Mouse (Mus musculus) ovary, adult 18-20 months (tissue): ENCODE measurements at regions not wholly inside any gene's neighbourhood (a gene's known extent, or its start where the extent isn't known, plus 50 kb on each side); places are given as distances from the start of the nearest gene placed in this dataset.

Experiments used
- DNase-seq: peaks from one replicate; pipeline ENCODE4 v3.0.0; 2022; ENCODE audit warnings: low spot score, mixed read lengths

DNA sequence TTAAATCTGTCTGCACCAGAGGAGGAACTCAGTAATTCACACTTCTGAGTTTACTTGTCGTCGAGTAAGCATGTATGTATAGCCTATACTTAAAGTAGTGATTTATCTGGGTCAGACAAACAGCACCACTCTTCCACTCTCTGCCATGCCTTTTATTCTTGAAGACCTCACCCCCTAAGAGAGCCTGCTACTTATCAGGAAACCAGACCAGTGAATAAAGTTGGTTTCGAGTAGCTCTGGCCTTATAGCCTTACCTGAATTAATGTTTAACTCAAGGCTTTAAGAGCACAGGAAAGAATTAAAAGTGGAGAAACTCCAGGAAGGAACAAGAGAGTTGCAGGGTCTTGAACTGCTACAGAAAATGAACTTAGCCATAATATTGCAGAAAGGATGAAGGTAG is 398.1 kb downstream of the Lmo4 start:
- DNase-seq: no peak

DNA sequence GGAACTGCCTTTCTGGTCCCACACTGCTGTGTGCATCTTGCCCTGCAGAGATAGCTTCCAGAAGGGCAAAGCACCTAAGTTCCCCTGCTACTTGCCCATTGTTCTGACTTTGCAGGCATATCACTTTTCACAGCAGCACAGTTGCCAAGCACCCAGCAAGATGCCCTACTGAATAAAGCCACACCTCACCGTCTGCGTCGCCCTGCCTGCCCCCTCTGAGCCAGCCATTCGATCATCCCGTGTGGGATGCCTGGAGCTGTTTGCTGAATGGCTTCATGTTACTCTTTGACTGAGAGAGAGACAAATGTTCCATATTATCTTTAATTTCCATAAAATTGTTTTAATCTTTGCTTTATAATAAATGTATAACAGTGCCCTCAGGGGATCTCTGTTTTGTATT is 407.2 kb downstream of the Lmo4 start:
- no peak for DNase-seq

DNA sequence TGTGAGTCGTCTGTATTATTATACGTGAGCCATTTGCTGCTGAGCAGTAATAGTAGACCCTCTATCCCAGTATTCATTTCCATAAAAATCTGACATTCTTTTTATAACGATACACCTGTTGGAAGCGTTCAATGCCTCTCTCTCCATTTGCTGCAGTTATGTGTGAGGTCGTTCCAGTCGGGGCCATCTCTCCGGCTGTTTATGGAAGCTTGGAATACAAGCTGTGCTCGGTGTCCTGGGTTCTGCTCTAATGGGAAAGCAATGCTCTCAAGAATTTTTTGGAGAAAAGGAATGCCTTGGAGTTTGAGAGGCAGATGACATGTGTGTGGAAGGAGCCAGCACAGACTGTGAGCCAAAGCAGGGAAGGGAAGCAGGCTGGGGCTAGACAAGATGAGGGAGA is 414.1 kb downstream of the Lmo4 start:
- DNase-seq: no peak

DNA sequence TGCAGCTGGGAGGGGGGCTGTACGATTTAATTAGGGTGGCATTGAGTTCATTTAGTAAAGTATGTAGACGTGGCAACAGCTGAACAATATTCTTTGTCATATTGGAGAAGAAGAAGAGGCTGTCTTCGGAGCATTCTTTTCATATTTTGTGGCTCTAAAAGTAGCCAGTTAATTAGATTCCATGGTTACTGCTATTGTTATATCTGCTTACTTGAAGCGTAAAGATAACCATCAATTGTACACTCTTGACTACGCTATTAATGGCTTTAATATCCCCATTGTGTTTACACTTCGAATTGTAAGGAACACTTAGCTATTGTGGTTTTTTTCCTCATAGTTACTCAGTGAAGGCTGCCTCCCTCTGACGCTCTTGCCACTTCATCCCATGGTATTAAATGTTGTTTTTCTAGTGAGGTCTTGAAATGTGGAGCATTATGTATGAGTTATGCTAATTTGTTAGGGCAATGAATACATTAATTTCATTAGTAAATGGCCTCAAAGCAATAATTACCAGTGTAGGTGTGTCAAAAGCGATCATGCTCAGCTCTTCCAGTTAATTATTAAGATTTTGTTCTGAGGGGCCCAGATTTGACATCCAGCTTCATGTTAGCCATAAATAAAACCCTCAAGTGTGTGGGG is 415.0 kb downstream of the Lmo4 start:
- DNase-seq: no peak

DNA sequence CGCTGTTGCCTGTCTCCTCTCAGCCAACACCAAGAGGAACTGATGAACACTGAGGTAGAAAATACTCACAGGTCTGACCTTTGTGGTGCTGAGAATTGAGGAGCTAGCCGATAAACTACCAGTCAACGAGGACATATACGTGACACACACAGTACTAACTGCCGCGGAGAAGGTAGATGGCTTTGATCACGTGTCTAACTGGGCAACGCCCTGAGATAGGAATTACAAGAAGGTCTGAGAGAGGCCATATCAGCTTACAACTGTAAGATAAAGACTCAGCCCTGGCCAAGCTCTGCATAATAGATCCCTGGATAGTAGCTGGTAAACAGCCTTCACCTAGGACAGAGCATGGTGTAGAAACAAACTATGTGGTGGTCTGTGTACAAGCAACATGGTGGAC is 418.1 kb downstream of the Lmo4 start:
- no peak for DNase-seq

DNA sequence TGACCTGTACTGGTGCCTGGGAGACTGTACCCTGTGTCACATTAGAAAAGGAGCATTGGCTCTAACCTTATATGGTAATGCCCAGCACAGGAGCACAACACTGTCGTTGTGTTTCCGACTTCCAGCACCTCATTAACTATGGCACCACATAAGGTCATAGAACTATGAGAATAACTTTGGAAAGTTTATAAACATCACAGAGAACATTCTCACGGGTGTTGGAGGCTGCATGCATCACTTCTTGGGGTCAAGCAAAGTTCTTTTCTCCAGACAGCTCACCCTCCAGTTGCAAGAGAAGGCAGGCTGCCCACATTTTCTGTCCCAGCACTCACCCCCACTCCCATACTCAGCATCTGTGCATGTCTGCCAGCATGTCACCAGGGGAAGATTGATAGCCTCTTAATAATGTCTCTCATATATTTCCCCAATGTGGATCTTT is 420.6 kb downstream of the Lmo4 start:
- no peak for DNase-seq

DNA sequence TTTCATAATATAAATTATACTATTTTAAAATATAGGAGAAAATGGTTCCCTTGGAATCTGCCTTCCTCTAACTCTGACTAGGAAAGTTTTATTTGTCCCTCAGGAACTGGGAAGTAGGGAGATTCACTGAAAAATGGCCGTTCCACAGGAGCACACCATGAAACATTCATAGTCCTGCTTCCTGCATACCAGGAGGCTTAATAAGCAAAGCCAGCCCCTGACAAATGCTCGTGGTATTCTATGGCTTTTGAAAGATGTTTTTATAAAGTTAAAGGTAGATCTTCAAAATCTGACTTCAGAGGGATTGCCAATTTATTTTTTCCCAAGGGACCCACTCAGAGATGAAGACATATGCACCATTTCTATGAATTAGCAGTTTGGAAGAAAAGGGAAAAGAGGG is 426.9 kb downstream of the Lmo4 start:
- DNase-seq: no peak

DNA sequence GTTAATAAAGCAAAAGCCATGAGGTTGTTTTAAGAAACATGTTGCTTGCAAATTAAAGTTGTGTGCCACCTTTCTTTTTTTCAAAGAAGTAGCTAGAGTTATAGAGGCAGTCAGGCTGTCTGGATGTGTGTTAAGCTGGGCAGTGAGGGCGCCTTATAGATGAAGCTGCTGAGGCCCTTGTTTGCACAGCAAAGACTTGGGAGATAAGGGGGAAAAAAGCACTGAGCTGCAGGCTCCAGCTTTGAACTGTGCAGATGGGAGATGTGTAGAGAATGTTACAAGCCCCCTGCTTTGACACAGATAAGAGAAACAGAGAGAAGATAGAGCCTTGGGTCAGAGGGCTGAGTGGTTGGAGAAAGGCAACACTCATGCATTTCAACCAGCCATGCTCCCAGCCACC is 445.7 kb downstream of the Lmo4 start:
- no peak for DNase-seq

DNA sequence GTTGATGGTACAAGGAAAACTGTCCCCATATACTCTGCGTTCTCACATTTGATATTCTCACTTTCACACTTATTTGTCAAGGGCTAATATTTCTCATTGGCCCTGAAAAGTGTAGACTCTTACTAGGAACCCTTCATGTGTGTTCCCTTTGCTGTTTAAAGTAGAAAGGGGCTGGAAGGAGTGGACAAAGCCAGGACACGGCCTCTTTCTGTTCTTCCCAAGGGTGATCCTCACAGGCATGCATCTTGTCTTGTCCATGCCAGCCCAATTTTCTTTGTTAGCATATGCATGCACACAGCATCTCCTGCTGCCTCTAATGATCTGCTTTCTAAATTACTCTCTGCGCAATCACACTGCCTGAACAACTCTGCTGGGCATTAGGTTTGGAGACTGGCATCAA is 451.8 kb downstream of the Lmo4 start:
- DNase-seq: no peak

DNA sequence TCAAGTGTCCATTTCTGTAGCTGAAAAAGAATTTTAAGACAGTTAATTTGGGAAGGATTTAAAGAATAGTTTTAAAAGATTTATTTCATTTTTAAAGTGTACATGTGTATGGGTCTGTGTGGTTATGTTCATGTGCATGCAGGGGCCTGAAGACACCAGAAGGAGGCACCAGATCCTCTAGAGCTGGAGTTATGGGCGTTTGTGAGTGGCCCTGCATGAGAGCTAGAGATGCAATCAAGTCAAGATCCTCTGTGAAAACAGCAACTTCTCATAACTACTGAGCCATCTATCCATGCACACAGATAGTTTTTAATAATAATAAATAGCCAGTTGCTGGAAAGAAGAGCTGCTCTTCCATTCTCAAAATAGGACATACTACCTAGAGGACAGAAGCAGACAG is 452.4 kb downstream of the Lmo4 start:
- DNase-seq: no peak

DNA sequence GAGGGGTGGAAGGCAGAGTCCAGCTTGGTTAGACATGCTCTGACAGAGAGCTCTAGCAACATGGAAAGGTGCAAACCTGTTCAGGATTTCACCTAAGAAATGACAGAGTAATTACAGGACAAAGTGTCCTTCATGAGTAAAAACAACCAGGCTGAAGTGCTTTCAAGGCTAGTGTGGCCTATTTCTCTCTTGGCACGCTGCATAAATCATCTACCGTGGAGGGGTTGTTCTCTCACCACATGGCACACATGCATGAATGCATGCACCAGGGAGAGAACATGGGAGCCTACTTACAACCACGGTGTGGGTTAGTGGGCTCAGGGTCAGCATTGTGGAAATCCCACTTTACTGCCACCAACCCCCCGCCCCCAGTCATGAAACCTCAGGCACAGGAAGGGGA is 454.9 kb downstream of the Lmo4 start:
- no peak for DNase-seq

DNA sequence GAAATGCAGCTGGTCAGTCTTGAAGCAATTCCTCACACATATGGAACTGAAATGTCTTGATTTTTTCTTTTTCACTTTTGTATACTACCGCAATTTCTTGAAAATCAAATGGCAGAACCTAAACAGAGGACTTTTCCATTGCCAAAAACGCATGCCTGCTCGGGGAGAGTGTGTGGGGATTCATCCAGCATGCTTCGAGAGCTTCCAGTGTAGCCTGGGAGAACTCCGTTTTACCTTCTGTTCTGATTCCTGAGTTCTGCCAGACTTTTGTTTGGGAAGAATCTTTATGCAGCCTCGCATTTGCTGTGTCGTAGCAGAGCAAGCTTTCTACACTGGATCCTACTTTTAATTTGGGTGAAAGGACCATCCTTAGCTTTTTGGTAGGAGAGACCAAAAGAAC is 461.4 kb downstream of the Lmo4 start:
- DNase-seq: no peak

DNA sequence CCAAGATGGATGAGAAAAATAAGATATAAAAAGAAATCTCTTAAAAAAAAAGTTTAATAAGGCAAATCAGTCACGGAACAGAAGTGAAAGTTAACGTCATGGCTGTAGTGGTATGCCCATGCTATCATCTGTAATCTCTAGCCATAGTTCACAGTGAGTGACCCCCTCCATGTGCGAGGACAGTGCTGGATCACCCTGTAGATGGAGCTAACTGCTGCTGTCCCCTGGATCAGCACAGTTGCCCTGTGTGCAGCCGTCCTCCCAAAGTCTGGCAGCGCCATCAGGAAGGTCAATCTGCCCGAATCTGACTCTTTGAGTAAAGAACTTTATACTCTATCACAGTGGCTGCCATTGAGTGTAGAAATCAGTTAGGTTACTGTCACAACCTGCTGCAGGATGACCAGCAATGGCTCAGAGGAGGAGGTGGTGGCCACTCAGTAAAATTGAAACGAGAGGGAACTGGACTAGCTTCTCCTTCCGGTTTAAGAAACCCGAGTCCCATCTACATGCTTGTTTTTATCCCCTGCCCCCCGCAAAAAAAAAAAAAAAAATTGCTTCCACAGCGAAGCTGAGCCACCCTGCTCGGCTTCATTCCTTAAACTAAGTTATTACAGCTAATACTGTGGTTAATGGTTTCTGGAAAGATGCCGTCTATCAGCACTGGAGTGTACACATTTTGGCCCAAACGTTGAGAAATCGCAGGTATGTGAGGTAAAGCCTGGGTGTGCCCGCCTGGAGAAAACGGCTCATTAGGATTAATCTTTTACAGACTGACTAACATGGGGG is 462.0 kb downstream of the Lmo4 start:
- no peak for DNase-seq

DNA sequence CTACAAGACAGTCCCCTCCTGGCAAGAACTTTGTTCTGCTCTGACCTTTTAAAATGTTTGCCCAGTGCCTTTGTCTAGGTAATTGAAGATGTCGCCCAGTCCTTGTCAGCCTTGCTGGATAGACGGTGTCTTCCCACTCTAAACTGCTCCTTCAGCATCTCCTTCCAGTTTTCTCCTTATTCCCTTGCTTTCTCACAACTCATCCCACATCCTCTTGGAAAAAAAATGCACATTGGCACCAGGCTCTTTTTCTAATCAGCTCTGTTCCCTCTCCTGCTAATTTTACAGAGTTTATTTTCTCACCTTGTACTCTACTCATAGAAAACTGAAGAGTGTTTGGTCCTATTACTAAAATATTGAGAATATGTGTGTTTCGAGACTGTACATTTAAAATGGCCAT is 466.3 kb downstream of the Lmo4 start:
- DNase-seq: no peak

DNA sequence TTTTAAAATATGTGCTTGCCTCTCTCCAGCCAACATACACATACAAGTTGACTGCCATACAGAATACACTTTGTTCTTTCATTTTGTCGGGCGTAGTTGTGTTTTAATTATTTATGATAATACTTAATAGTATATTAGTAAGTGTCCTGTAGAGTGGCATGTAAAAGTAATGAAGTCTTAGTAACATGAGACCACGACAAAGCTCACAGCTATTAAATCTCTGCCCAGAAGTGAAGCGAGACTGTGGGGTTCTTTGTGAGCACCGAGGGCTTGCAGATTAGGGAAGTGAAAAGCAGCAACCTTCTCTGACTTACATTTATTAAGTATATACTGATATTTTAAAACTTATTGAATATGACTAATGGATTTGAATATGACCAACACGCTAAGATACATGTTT is 467.2 kb downstream of the Lmo4 start:
- DNase-seq: no peak

DNA sequence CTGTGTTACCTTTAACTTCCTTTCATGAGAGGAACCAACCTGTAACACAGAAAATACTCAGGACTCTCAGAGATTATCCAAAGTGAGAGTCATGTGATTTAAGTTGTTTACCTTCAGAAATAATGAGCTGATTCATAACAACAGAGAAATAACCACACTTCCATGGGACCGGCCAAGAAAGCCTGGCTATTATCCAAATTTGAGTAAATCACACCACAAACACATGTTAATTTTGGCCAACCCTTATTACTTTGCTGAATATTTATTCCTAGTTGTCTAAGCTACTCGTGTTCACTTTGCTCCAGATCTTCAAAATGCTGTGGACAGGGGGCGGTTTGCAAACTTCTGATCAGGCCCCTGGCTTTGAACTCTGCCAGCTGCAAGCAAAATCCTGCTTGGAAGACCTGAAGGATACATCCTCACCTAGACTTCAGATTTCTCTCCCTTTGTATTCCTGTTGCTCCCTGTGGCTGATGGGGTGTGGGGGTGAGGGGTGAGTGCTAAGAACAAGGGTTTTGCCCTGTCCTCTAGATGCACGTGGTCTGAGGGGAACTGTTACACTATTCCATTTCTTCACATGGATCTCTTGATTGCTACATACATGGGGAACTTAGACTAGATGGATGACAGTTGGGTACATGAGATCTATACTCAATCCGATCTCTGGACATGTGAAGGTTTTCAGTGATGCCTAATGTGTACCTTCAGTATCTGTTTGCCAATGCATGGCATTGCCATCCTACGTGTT is 468.2 kb downstream of the Lmo4 start:
- DNase-seq: no peak

DNA sequence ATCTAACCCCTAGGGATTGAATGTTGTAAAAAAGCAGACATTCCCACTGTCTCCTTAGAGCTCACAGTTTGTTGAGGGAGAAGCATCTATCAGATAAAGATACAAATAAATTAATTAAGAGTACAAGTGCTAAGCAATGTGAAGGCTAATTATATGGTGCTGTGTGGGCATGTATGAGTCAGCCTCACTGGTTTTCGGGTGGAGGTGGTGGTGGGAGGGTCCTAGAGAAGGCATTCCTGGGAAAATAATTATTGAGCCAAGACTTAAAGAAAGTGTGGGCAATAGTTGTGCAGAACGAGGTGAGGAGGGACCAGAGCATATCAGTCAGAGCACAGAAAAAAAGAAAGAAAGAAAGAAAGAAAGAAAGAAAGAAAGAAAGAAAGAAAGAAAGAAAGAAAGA is 470.2 kb downstream of the Lmo4 start:
- DNase-seq: no peak

DNA sequence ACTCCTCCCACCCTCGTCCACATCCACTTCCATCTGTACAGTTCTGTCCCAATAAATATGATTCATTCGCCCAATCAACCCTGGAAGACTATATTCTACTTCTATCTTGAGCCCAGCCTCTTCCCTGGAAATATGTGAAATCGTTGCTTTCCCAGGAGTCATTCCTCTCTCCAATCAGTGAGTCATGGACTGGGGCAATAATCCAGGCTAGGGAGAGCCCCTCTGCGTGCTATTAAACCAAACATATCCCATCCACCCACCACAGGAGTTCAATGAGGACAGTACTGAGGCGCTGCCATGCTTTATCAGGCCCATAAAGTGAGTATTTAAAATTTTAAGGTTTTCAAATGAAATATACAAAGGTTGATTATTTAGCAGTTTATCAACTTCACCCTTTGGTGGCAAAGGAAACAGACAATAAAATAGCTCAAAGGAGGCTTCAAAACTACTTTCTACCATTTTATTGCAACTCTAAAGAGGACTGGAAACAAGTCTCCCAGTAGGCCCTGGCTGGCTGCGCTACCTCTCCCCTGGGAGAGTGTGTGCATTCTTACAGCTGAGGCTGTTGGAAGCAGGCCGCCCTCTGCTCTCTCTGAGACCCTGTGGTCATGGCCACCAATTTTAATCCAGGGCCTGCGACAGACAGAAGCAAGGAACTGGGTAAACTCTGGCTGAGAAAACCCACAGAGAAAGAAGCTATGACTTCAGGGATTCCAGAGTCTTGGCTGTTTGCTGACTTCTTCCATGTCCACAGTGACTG is 471.9 kb downstream of the Lmo4 start:
- no peak for DNase-seq

DNA sequence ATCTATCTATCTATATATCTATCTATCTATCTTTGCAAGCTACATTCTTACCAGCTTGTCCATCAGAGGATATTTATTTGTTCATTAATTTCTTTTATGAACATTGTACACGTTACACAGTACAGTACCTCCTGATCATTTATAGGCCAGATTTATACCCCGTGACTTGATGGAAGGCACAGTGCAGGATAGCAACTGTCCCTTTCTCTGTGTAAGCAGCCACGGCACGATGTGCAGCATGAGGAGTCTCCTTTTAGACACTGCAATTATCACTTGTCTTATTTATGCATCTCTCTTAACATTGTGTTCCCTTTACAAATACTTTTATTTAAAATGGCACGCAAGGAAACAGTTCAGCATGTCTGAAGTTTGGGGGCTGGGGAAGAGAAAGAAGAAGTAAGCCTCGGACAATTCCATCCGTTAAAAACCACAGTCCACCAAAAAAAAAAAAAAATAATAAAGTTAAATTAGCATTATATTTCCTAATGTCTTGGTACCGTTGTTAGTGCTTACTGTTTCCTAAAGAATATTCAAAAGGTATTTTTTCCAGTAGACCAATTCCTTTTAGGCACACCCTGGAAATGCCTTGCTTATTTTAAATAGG is 475.4 kb downstream of the Lmo4 start:
- DNase-seq: no peak

DNA sequence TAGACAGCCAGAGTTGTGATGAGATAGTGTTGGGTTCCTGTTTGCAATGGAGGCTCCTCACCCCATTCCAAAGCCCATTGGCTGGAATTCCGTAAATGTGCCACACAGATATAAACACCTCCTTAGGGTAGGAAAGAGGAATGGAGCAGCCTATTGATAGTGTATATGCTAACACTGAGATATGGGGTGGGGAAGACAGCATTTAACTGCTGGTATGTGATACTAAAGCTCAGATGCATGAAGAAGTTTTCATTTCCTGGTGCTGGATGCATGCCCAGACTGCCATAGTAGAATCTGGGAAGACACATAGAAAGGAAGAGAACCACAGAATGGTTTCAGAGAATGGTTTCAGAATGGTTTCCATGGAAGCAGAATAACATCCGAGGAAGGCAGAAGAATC is 482.4 kb downstream of the Lmo4 start:
- no peak for DNase-seq

DNA sequence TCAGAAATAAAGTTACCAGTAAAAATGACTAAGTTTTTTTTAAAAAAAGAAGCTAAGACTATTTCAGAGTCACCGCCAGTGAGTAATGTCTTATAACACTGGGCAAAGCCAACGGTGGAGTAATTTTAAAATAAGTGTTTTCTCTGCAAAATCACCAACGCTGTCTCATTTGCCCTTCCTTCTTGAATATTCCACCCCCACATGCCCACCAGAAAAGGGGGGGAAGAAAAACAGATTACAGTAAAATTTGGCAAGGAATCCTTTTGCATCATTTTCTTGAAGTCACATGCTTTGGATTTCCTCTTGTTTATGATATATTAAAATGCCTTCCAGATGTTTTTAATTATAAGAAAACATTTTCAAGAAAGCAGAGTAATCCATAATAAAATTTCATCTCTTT is 482.9 kb downstream of the Lmo4 start:
- no peak for DNase-seq

DNA sequence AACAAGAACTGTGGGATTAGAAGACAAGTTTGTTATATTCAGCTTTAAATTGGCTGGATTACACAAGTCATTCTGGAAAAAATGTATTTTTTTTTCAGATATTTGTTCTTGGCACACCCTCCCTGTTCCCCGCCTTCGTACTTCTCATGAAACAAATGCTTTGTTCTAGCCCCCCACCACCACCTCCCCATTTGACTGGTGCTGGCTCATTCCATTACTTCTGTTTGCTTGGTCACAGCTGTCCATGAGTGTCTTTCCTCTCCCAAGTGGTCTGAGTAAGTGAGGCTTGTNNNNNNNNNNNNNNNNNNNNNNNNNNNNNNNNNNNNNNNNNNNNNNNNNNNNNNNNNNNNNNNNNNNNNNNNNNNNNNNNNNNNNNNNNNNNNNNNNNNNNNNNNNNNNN is 491.8 kb downstream of the Lmo4 start:
- no peak for DNase-seq
